Mouse (Mus musculus) monocyte, adult 5-6 weeks (primary cell): ENCODE results near the gene Hdac5. TPM values are rescaled to one million over a fixed set of nuclear protein-coding genes. Genes with fewer than 3 reads are reported as not detected.

Experiments
- ATAC-seq: fragments of 153-309, 156-312 bp; replicated peaks from 2 replicates; pipeline ENCODE4 v1.8.0; 2017; ENCODE audit warnings: mild to moderate bottlenecking; ENCODE audit not compliant: low TSS enrichment, insufficient number of reproducible peaks, severe bottlenecking, poor library complexity, low FRiP score
- total RNA-seq: library from RNA; stranded (forward); fragments of 200-1000, 200-491, 200-594 nt; gene quantifications from 3 replicates; pipeline ENCODE4 v1.2.3, GENCODE M21; 2017

Gene Hdac5
- total RNA-seq = 46.5 to 54.0 TPM (median 51.7 TPM) in 3 replicates

GRCm38 (mm10) chr11:102230006-102230741, at the start of gene Hdac5:
Hdac5 (minus strand) TSS chr11:102230166.
- ATAC-seq = peak; percentile 93

- ATAC-seq = no peak
Measured at GRCm38 (mm10) chr11:102279595-102279994, 49.6 kb upstream of the Hdac5 start.

GRCm38 (mm10) chr11:102277754-102278153, 47.8 kb upstream of the Hdac5 start:
- ATAC-seq = no peak

GRCm38 (mm10) chr11:102276411-102276915, 46.5 kb upstream of the Hdac5 start:
- ATAC-seq = no peak

- ATAC-seq = no peak
Measured at GRCm38 (mm10) chr11:102268520-102269244, 38.7 kb upstream of the Hdac5 start, which contains the start of gene Asb16. Asb16 (plus strand) TSS chr11:102268743.

- peak; percentile 51; the same call in 1 of the 2 replicates for ATAC-seq
Measured at GRCm38 (mm10) chr11:102267480-102267879, 37.5 kb upstream of the Hdac5 start.

- ATAC-seq = no peak
Measured at GRCm38 (mm10) chr11:102266631-102267355, 36.8 kb upstream of the Hdac5 start.

GRCm38 (mm10) chr11:102265816-102266215, 35.9 kb upstream of the Hdac5 start:
- ATAC-seq = no peak

GRCm38 (mm10) chr11:102263211-102263610, 33.2 kb upstream of the Hdac5 start:
- ATAC-seq = no peak

- no peak for ATAC-seq
Measured at GRCm38 (mm10) chr11:102258521-102258920, 28.6 kb upstream of the Hdac5 start.

- ATAC-seq = no peak
Measured at GRCm38 (mm10) chr11:102258095-102258494, 28.1 kb upstream of the Hdac5 start.

- no peak for ATAC-seq
Measured at GRCm38 (mm10) chr11:102257514-102257913, 27.5 kb upstream of the Hdac5 start.

GRCm38 (mm10) chr11:102249351-102250090, 19.6 kb upstream of the Hdac5 start:
- ATAC-seq = no peak

- ATAC-seq = peak; percentile 92
Measured at GRCm38 (mm10) chr11:102248630-102249230, 18.8 kb upstream of the Hdac5 start, which contains the start of gene BC030867. BC030867 (plus strand) TSS chr11:102248882.

- no peak for ATAC-seq
Measured at GRCm38 (mm10) chr11:102246871-102247270, 16.9 kb upstream of the Hdac5 start.

GRCm38 (mm10) chr11:102246273-102246635, 16.3 kb upstream of the Hdac5 start:
- ATAC-seq = no peak

- no peak for ATAC-seq
Measured at GRCm38 (mm10) chr11:102245581-102246272, 15.8 kb upstream of the Hdac5 start.
